Mouse (Mus musculus) megakaryocyte-erythroid progenitor cell, adult 5-6 weeks (primary cell): ENCODE measurements around the gene Epas1. TPM values are rescaled to one million over a fixed set of nuclear protein-coding genes. Genes with fewer than 3 reads are reported as not detected.

Experiments used
- ATAC-seq: replicated peaks from 2 replicates; pipeline ENCODE4 v1.8.0; 2016; ENCODE audit warnings: mild to moderate bottlenecking, inconsistent platforms; ENCODE audit not compliant: severe bottlenecking, poor library complexity, low FRiP score, low TSS enrichment
- total RNA-seq, 2 experiments: library from RNA; stranded (forward) in 1 of 2; stranded (reverse) in 1 of 2; fragments of 200-1000, 215-1000 nt in 1 of 2; fragments of >200 nt in 1 of 2; fragmentation: Nextera tagmentation in 1 of 2; gene quantifications; 2 replicates each; pipeline ENCODE4 v1.2.3; 2014 to 2017

Epas1 gene
- total RNA-seq, 2 experiments from 2014 or later, result not detected

DNA sequence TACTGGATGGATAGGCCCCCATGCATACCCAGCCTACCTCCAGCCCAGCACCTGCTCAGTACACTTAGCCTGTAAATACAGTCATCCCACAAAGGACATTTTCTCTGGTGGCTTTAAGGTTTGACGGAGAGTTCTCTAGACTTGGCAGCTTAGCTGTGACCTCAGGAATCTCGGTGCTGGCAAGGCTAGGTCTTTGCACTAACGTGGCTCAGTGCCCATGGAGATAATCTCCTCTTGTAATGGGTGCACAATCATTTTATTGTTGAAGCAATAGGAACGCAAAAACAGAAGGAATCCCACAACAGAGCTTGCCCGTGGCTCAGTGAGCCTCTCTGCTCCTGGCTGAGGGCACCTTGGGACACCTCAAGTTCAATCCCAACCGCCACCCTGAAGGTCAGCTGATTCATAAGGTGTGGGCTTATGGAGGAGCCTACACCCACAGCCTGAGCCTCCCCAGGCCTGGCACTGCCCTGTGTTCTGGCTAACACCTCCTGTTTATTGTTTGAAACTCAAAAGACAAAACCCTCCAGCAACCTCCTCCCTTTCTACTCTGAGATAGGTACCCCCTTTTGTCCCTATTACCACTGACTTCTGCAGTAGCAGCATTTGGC is 27.3 kb downstream of the Epas1 start:
- no peak for ATAC-seq

DNA sequence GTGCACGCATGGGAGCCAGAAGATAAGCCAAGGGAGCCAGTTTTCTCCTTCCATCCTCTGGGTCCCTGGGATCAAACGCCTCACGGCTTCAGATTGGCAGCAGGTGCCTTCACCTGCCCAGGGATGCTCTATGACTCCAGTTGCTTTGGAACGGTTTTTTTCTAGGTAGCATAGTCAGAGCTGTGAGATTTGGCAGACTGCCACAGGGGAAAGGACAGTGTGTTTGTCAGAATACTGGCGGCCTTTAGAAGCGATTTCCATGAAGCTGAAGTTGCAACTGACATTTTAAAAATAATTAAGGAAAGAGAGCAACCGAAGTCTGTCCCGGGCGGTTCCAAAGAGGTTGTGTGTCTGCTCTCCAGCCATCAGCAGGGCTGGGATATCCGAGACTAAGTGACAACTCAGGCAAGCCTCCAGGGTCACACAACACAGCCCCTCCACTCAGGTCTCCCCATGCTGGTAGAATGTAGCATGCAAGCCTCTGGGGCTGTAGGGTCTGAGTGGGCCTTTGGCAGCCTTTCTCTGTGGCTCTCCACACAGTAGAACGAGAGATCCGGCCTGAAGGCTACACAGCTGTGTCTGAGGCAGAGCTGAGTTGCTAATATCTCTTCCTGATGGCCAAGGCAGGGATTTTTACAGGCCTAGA is 28.4 kb downstream of the Epas1 start:
- ATAC-seq, result no peak

DNA sequence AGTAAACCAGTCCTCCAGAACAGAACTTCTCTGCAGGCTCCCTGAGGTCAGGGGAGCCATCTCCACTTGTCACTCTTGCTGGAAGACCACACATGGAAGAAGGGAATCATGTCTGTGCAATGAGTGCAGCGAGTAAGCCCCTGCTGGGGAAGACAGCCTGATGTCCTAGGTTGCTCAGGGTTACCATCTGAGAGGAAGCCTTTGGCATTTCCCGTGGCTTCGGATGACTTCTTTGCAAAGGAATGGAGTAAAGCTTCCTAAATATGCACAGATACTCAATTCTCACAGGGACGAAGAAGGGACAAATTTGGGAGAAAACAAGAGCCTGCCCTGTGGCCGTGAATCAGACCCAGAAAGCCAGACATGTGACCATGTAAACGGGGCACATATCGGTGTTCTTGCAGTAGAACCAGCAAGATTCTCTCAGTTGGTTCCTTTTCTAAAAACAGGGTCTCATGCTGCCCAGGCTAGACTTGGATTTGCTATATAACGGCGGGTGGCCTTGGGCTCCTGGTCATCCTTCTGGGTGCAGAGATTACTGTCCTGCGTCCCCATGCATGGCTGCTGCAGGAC is 31.0 kb downstream of the Epas1 start:
- no peak for ATAC-seq

DNA sequence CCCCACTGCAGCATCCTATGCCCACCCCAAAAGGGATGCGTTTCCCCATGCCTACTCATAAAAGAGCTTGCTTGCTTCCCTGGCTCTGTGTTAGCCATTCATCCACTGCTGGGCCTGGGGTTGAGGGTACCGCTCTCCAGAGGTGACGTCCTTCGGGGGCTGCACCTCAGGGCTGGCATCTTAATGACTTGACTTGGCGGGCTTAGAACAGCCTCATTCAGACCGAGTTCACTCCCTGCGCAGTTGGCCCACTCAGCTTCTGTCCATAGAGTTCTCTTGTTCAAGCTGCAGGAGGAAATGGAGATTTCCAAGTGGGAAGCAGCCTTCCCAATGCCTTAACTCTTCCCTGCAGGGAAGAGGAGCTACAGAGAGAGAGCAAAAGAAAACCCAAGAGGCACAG is 32.1 kb downstream of the Epas1 start:
- ATAC-seq, result no peak

DNA sequence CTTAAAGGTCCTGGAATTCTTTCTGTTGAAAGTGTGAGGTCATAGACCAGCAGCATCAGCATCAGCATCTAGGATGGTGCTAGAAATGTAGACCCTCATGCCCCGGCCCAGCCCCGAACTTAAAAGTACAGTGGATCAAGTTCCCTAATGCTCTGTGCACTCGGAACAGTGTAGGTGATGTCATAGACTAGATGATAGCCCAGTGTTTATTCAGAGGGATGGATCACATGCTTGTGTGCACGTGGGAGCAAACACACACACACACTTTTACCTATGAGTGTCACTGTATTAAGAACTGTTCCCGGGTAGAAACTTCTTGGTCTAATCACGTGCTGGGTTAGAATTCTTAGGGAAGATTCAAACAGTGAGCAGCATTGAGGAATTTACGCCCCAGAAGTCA is 33.0 kb downstream of the Epas1 start:
- no peak for ATAC-seq

DNA sequence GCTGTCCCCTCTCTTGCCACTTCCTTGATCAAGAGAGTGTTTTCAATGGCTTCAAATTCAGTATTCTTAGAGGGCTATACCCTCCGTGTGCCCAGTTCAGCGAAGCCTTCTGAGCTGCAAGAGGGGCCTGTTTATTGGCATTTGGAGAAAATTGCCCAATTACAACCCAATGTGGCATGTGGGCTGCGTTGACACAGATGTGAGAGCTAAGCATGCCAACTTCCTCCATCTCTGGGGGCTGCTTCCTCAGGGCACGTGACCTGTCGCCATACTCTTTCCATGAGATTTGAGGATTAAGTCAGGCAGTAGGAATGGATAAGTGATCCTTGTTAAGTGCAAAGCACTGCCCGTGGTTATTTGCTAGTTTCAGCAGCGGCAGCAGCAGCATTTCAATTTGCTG is 34.3 kb downstream of the Epas1 start:
- no peak for ATAC-seq

DNA sequence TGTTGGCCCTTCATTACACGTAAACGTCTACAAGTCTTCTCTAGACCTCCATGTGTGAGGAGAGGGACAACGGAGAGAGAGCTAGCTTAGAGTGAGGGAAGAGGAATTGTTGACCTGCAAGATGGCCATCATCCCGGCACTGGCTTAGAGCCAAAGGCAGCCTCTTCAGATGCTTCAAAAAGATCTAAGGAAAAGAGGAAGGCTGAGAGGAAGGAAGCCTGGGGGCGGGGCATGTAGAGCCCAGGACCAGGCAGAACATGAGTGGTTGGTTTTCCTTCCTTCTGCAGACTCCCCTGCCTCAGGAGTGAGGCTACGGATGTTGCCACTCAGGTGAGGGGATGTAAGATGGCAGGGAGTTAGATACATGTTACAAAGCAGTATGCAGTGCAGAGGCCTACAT is 34.8 kb downstream of the Epas1 start:
- ATAC-seq, result no peak

DNA sequence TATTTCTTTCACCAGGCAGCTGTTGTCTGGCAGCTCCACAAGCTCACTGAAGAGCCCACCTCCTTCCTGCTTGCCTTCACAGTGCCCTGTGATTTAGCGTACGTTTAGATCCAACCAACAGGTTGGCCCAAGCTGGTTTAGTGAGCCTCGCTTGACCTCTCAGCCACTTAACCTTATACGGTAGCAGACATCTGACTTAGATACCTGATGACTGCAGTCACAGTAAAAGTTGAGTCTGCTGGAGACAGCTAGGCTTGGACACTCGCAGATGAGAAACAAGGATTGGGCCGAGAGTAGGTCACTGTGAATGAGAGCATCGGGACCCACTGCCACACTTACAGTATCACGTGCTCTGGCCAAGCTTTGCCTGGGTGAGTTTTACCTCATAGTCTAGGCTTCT is 38.4 kb downstream of the Epas1 start:
- ATAC-seq, result no peak

DNA sequence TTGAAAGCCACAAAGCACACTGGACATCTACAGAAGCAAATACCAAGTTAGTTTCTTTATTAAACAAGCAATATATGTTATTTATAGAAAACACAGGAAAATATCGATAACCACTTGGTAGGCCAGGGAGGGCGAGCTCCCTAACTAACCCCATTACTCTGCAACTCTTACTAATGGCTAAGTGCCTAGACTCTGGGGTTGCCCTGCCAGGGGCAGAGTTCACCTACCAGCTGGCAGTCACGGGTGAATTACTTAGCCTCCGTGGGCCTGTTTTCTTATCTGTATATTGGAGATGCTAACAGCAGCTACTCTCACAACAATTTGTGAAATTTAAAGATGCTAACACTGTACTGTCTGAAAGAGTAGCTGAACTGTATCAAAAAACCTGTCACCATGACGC is 42.3 kb downstream of the Epas1 start:
- ATAC-seq, result no peak

DNA sequence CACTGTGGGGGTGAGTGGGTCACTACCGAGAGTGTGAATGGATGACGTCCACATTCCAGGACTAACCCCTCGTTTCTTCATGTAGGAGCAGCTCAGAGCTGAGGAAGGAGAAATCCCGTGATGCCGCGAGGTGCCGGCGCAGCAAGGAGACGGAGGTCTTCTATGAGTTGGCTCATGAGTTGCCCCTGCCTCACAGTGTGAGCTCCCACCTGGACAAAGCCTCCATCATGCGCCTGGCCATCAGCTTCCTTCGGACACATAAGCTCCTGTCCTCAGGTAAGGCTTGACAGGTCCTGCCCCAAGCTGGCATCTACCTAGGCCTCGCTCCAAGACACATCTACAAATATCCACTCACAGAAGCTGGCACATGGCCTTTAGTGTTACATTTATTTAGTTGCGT is 43.5 kb downstream of the Epas1 start:
- ATAC-seq, result no peak

DNA sequence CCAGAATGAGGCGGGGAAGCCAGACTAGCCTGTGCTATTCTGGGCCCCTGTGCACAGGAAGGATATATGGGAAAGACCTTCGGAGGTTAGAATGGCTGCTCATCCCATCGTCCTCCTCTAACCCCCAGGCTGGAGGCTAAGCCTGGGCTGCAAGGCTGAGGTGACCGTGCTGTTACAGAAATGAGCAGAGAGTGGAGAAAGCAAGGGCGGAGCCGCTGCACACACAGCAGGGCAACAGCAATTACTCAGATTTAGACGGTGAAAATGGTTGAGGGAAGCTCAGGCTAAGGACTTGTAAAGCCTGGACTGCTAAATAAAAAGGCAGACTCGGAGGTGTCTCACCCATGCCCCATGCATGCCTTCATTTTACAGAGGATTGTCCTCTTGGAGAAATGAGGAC is 45.0 kb downstream of the Epas1 start:
- no peak for ATAC-seq

DNA sequence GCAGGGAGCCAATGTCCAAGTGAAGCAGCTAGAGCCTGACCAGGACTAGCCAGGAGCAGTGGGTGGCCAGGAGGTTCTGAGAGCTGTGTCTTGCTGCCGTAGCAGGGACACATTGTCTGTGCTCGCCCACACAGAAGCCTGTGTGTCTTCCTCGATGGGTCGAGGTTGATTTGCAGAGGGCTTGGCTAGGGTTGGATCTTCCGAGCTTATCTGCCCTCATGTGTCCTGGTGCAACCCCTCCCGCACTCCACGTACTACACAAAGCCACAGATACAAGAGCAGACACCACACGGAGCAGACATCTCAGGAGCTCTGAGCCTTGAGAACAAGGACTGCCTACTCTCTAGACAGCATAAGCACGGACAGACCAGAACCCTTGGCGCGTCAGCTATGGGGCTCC is 45.5 kb downstream of the Epas1 start:
- peak; percentile 31; the same call in 1 of the 2 replicates for ATAC-seq

DNA sequence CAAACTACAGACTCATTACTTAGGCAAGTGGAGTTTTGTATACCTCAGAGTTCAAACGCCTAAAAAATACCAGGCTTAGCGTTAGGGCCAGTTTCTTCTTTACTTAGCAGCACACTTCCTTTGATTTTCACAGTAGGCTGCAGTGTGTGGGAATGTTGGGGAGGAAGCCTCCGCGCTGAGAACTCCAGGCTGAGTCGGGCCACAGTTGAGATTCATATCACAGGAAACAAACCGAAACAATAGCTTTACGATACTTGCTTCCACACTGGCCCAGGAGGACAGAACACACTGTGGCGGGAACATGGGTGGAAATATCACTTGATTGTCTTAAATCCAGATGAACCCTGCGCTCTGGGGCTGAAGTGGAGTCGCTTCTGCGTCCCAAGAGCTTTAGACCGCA is 47.0 kb downstream of the Epas1 start:
- ATAC-seq, result no peak

DNA sequence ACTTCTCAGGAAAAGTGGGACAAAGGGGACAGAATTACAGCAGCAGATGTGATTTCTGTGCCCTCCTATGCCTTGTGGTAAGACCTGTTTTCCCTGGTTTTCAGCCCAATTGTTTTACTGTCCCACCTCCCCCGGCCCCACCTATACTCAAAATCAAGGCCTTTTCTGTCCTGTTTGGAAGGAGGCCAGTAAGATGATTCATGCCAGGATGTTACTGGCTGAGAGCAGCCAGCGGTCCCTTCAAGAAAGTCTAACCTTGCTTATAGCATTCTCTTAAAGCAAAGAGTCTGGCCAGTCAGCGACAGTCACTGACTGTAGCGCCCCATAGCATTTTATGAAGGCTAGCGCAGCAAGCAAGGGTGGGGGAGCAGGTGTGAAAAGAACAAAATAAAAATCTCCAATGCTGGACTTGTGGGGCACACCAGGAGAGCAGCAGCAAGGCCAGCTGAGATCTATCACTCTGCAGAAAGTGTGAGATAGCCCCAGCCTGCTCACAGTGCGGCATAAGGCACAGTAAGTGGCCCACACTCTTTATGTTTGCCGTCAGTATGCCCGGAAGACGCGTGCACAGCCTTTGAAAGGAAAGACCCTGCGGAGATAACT is 47.8 kb downstream of the Epas1 start:
- no peak for ATAC-seq

DNA sequence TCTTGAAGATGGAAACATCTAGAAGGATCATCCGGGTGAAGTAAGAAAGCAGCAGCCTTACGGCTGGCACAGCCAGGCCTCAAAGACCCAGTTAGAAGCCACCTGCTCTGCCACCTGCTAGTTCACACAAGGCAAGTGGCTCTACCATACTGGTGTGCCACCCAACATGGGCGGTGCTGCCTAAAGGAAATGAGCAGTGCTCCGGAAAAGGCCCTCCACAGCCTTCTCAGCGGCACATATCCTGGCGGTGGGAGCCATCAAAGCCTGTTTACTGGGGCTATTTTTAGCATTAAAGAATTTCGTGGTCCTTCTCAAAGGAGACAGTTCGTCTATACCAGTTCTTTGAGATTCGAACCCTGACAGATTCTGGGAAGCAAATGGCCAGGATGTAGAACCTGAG is 48.4 kb downstream of the Epas1 start:
- ATAC-seq, result no peak

DNA sequence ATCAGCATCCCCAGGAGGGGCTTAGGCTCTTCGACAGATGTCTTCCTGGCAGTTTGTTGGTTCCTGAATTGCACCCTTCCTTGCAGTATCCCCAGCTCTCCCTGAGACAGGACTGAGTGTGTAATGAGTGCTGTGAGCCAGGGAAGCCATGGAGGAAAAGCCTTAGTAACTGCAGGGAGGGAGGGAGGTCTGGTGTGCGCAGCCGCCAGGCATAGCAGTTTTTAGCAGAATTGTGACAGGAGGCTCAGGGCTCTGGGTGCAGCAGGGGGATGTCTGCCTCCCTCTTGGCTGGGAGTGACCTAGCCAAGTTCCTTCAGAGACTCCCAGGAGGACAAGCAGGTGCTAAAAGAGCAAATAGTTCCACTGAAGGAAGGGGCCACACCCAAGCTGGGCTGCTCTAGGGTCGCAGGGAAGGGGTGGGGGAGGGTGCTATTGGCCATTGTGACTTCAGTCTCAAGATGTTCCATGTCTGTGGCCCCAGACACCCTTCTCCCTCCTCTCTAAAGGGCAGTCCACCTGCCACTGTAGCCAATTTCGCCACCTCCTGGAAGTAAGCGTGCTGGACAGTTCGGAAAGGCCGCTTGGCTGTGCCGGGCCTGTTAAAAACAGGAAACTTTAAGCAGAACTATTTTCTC is 49.0 kb downstream of the Epas1 start:
- ATAC-seq, result no peak

DNA sequence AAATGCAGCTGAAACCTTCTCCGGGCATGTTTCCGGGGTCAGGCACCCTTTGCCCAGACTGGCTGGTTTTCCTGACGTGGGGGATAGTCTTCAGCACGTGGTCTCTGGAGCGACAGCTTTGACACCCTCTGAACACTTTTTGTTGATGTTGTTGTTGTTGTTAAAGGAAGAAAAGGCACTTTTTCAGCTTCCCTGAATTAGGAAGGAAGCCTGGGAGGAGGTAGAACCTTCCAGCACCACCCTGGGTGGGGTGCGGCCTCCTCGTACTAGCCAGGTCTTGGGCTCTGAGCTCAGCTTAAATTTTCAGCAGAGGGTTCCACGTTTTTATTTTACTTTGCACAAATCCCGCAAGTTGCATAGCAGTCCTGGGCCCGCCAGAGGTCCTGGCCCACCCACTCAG is 49.6 kb downstream of the Epas1 start:
- ATAC-seq, result no peak

DNA sequence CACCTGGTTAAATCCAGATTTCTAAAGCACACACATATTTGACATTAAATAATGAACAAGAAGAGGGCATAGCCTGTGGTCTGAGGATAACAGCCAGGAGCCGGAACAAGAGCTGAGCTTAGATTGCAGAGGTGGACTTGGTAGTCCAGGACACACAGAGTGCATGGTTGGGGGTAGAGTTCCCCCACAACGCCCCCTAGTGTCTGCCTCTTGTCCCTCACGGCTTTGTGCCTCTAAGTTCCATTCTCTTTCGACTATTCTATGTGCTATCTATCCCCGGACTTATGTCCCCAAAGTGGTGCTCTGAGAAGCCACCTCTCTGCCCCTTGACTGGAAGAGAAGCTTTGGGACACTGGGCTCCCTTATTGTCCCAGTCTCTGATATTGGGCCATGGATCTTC is 50.2 kb downstream of the Epas1 start:
- no peak for ATAC-seq

DNA sequence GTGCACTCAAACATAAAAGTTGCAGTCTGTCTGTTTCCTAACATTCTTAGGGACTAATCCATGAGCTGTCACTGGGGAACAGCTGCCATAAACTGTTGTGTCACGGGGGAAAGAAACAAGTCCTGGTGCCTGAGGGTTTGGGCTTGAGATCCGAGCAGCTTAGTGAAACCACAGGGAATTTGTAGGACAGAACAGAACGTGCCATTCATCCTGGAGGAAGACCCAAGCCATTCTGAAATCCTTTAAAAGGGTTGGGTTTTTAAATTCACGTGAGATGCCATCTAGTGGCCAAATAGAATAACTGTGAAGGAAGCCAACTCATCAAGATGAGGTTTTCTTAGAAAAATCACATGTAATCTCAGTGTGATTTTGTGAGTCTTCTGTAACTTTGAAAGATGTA is 58.5 kb downstream of the Epas1 start:
- no peak for ATAC-seq

DNA sequence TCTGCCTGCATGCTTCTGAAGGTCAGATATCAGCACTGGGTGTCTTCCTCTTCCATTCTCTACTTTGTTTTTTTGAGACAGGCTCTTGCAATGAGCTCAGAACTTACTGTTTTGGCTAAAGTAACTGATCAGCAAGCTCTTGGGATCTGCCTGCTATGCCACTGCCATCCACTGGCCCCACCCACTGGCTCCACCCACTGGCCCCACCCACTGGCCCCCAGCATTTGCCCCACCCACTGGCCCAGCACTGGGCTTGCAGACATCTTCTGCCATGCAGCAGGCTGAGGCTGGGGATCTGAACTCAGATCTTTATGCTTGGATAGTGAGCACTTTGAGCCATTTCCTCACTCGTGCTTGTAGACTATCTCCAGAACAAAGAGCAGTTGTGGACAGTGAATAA is 60.8 kb downstream of the Epas1 start:
- peak; percentile 95 for ATAC-seq
